Mouse (Mus musculus) kidney, adult 2 months (tissue): Measurements from ENCODE around the gene Zfp799.

Experiments used
- CTCF ChIP-seq: fragments of 200-500 bp; conservative IDR thresholded peaks from 2 replicates; pipeline ENCODE4 v1.5.1; 2011; ENCODE audit warnings: low read depth, mild to moderate bottlenecking, control low read depth, low read length, moderate library complexity, mixed read lengths; ENCODE audit not compliant: insufficient read depth, insufficient read length
- POLR2A ChIP-seq: fragments of 200-500 bp; IDR thresholded peaks from one replicate; pipeline ENCODE4 v1.6.1; 2011; ENCODE audit warnings: low read depth, low read length, control low read depth

GRCm38 (mm10) chr17:32878773-32879172, 48.7 kb upstream of the Zfp799 start:
- TF ChIP-seq POLR2A (no peak), CTCF (no peak)
